Mouse (Mus musculus): ENCODE results near the gene Csnk1g2.

- TF ChIP-seq CTCF (IDR thresholded peaks at IDR 0.05; ENCODE audit: borderline replicate concordance, insufficient read depth, low read depth, low read length) (no peak), POLR2A (IDR thresholded peaks at IDR 0.05; ENCODE audit: borderline replicate concordance, insufficient read depth, low read length) (peak; percentile 28; the same call in 1 of the 2 replicates)
Measured at GRCm38 (mm10) chr10:80622661-80623456, at the start of gene Csnk1g2.

All from cerebellum, adult 2 months (tissue).